Mouse (Mus musculus) retina, postnatal 1 day (tissue): Measurements from ENCODE around the gene Tmem87b.

Experiments
- DNase-seq: peaks from one replicate; pipeline ENCODE4 v3.0.0-alpha.2; 2012

The Tmem87b gene

DNA sequence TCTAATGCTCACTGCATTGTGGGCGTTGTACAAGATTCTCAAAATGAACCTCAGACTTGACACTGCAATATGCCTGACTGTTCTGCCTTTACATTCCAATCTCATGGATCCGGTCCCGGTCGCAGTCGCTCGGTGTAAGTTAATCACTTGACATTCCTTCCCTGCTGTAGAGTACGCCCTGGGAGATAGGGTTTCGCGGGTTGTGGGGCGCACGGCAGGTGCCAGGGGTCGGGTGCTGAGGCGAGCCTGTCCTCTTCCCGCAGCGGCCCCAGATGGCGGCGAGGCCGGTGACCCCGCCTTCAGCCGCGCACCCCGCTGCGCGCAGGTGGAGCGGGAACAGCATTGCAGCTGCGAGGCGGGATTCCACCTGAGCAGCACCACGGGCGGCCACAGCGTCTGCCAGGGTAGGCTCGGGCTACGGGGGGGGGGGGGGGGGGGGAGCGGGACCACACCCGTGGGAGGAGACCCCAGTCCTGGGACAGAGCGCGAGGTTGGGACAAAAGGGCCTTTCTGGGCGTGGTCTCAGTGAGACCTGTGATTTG is 74.3 kb downstream of the Tmem87b start:
- DNase-seq, result peak; percentile 35

- no peak for DNase-seq
These were observed 84.9 kb downstream of the Tmem87b start for GRCm38 (mm10) chr2:128902843-128903242.

DNA sequence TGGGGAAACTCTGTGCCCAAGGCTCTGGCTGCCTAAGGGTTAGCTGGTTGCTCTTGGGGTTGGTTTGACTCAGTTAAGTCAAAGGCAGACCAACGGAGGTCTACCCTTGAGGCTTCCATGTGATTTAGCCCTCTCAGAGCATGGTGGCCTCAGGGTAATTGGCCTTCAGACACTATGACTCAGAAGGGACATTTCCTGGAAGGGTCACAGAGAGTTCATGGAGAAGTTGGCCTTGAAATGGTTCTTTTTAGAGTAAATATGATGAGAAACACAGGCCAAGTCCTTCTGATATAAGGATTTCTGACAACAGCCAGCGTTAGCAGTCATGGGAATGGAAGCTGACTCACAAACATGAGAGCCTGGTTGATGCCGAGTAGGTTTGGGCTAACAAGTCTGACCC is 85.7 kb downstream of the Tmem87b start:
- DNase-seq, result no peak
